Mouse (Mus musculus): ENCODE data around the gene Gm49510. TPM values are rescaled to one million over a fixed set of nuclear protein-coding genes. Genes with fewer than 3 reads are reported as not detected.
"Not testable (repeated sequence)": the region's sequence is repeated elsewhere in the genome, so short reads cannot be mapped to it uniquely, and the experiment has no call there.

Gm49510 gene
- total RNA-seq, 2 experiments from 2014 or later, result not detected

- intact Hi-C loops (cut with DNase I), result no loop called here
- DNase-seq, result peak; percentile 91 to 96
These were observed 22.3 kb upstream of the Gm49510 start, which contains the start of gene Gga1 for GRCm38 (mm10) chr15:78876991-78877809. TSS of gene Gga1 (plus strand) at chr15:78877190.

- DNase-seq, result no peak
These were observed 21.6 kb upstream of the Gm49510 start for GRCm38 (mm10) chr15:78877810-78878390.

GRCm38 (mm10) chr15:78878792-78879516, 20.5 kb upstream of the Gm49510 start:
- DNase-seq; intact Hi-C loops (cut with DNase I): not testable (repeated sequence)

More at GRCm38 (mm10) chr15:78877810-78878390, 21.6 kb upstream of the Gm49510 start:
- intact Hi-C loops (cut with DNase I), result no loop called here

GRCm38 (mm10) chr15:78880432-78880831, 19.0 kb upstream of the Gm49510 start:
- no peak for DNase-seq
- intact Hi-C loops (cut with DNase I), result no loop called here

GRCm38 (mm10) chr15:78881828-78882227, 17.6 kb upstream of the Gm49510 start:
- intact Hi-C loops (cut with DNase I), result no loop called here

GRCm38 (mm10) chr15:78889401-78889853, 10.0 kb upstream of the Gm49510 start:
- intact Hi-C loops (cut with DNase I), result no loop called here
- DNase-seq, result no peak

More at GRCm38 (mm10) chr15:78881828-78882227, 17.6 kb upstream of the Gm49510 start:
- DNase-seq, result no peak

- intact Hi-C loops (cut with DNase I), result no loop called here
- DNase-seq, result no peak
These were observed 7.0 kb upstream of the Gm49510 start for GRCm38 (mm10) chr15:78892440-78892839.

- intact Hi-C loops (cut with DNase I), result no loop called here
- DNase-seq, result no peak
These were observed 4.7 kb upstream of the Gm49510 start for GRCm38 (mm10) chr15:78894726-78895125.

- DNase-seq, result no peak
- intact Hi-C loops (cut with DNase I), result no loop called here
These were observed 3.7 kb upstream of the Gm49510 start for GRCm38 (mm10) chr15:78895741-78896140.

GRCm38 (mm10) chr15:78896149-78896548, 3.3 kb upstream of the Gm49510 start:
- DNase-seq, result no peak
- intact Hi-C loops (cut with DNase I), result no loop called here

- intact Hi-C loops (cut with DNase I), result no loop called here
- no peak for DNase-seq
These were observed 2.0 kb upstream of the Gm49510 start for GRCm38 (mm10) chr15:78897488-78897887.

GRCm38 (mm10) chr15:78898507-78899001, 913 bp upstream of the Gm49510 start:
- intact Hi-C loops (cut with DNase I), result no loop called here
- no peak for DNase-seq

- intact Hi-C loops (cut with DNase I), result no loop called here
- DNase-seq, result peak; percentile 76 to 77
These were observed 495 bp downstream of the Gm49510 start, which contains the start of gene Sh3bp1 for GRCm38 (mm10) chr15:78899740-78900584. TSS of gene Sh3bp1 (plus strand) at chr15:78899768.

- intact Hi-C loops (cut with DNase I), result no loop called here
- DNase-seq, result peak in 1 of 2 experiments; percentile 45
These were observed 1.3 kb downstream of the Gm49510 start for GRCm38 (mm10) chr15:78900585-78901421.

- intact Hi-C loops (cut with DNase I), result no loop called here
- no peak for DNase-seq
These were observed 1.9 kb downstream of the Gm49510 start for GRCm38 (mm10) chr15:78901422-78901789.

- peak; percentile 85 to 91 for DNase-seq
- intact Hi-C loops (cut with DNase I), result no loop called here
These were observed 3.8 kb downstream of the Gm49510 start for GRCm38 (mm10) chr15:78903243-78903642.

- DNase-seq, result no peak
- intact Hi-C loops (cut with DNase I), result no loop called here
These were observed 8.9 kb downstream of the Gm49510 start for GRCm38 (mm10) chr15:78908399-78908798.

GRCm38 (mm10) chr15:78908982-78909381, 9.5 kb downstream of the Gm49510 start:
- intact Hi-C loops (cut with DNase I), result no loop called here

GRCm38 (mm10) chr15:78912040-78912439, 12.6 kb downstream of the Gm49510 start:
- intact Hi-C loops (cut with DNase I), result no loop called here
- no peak for DNase-seq

More at GRCm38 (mm10) chr15:78908982-78909381, 9.5 kb downstream of the Gm49510 start:
- DNase-seq, result no peak

Measured in heart, postnatal 14 days (tissue).